Mouse (Mus musculus): ENCODE measurements around the gene Per2. TPM values are rescaled to one million over a fixed set of nuclear protein-coding genes. Genes with fewer than 3 reads are reported as not detected.

Gene Per2
- polyA plus RNA-seq, 1 experiment from 2014 or later: 2.4 TPM

- Histone ChIP-seq H3K36me3 (ENCODE audit: control insufficient read depth, insufficient read depth, low read length) (no peaks in the 10 kb centered on the region), H3K4me1 (replicated peaks; ENCODE audit: control insufficient read depth, insufficient read depth) (peaks cover 32% of the 10 kb centered on the region), H3K9ac (ENCODE audit: low read length) (peak overlapping the region; percentile 82), H3K27me3 (ENCODE audit: control insufficient read depth, insufficient read depth, low read length) (no peaks in the 10 kb centered on the region), H3K4me3 (ENCODE audit: low read depth, low read length) (peak overlapping the region; percentile 72), H3K27ac (replicated peaks) (peak overlapping the region; percentile 98), H3K4me2 (replicated peaks; ENCODE audit: low read depth) (peak overlapping the region; percentile 77), H3K9me3 (ENCODE audit: control insufficient read depth, low read length) (no peaks in the 10 kb centered on the region)
- 20% methylated on average over 5 of the region's 5 CpGs for WGBS
- ATAC-seq (ENCODE audit: low FRiP score, low TSS enrichment) (no peak), DNase-seq (ENCODE audit: low spot score) (peak; percentile 52)
- TF ChIP-seq EP300 (optimal IDR thresholded peaks at IDR 0.05) (no peak), CTCF (IDR thresholded peaks at IDR 0.05; ENCODE audit: low read depth) (no peak)
Observed at GRCm38 (mm10) chr1:91457698-91458097, 1.4 kb downstream of the Per2 start.

GRCm38 (mm10) chr1:91457116-91457515, 2.0 kb downstream of the Per2 start:
- Histone ChIP-seq H3K4me3 (ENCODE audit: low read depth, low read length) (peak overlapping the region; percentile 72; the same call in 1 of the 2 replicates), H3K4me1 (replicated peaks; ENCODE audit: control insufficient read depth, insufficient read depth) (peaks cover 35% of the 10 kb centered on the region)
- no peak for ATAC-seq (ENCODE audit: low FRiP score, low TSS enrichment)

GRCm38 (mm10) chr1:91456301-91456801, 2.8 kb downstream of the Per2 start:
- peaks cover 35% of the 10 kb centered on the region for H3K4me1 ChIP-seq (replicated peaks; ENCODE audit: control insufficient read depth, insufficient read depth)
- WGBS: 5% methylated on average over 11 of the region's 11 CpGs

More at GRCm38 (mm10) chr1:91457116-91457515, 2.0 kb downstream of the Per2 start:
- no peak for DNase-seq (ENCODE audit: low spot score)
- H3K27ac ChIP-seq (replicated peaks): peak overlapping the region; percentile 98
- no peaks in the 10 kb centered on the region for H3K36me3 ChIP-seq (ENCODE audit: control insufficient read depth, insufficient read depth, low read length)
- no peaks in the 10 kb centered on the region for H3K27me3 ChIP-seq (ENCODE audit: control insufficient read depth, insufficient read depth, low read length)
- 72% methylated on average over 4 of the region's 4 CpGs for WGBS
- no peaks in the 10 kb centered on the region for H3K9me3 ChIP-seq (ENCODE audit: control insufficient read depth, low read length)
- no peak for TF ChIP-seq CTCF (IDR thresholded peaks at IDR 0.05; ENCODE audit: low read depth)
- no peak for TF ChIP-seq EP300 (optimal IDR thresholded peaks at IDR 0.05)
- H3K9ac ChIP-seq (ENCODE audit: low read length): peak overlapping the region; percentile 82
- peak overlapping the region; percentile 77 for H3K4me2 ChIP-seq (replicated peaks; ENCODE audit: low read depth)

GRCm38 (mm10) chr1:91455661-91456161, 3.4 kb downstream of the Per2 start:
- H3K4me3 ChIP-seq (ENCODE audit: low read depth, low read length): peak overlapping the region; percentile 18; the same call in 1 of the 2 replicates
- peak overlapping the region; percentile 55 for H3K9ac ChIP-seq (ENCODE audit: low read length)
- WGBS: 16% methylated on average over 7 of the region's 7 CpGs
- peaks cover 35% of the 10 kb centered on the region for H3K4me1 ChIP-seq (replicated peaks; ENCODE audit: control insufficient read depth, insufficient read depth)
- no peaks in the 10 kb centered on the region for H3K36me3 ChIP-seq (ENCODE audit: control insufficient read depth, insufficient read depth, low read length)
- ATAC-seq (ENCODE audit: low FRiP score, low TSS enrichment) (no peak; the same call in 1 of the 2 replicates), DNase-seq (ENCODE audit: low spot score) (peak; percentile 77)
- H3K4me2 ChIP-seq (replicated peaks; ENCODE audit: low read depth): peak overlapping the region; percentile 77
- H3K27ac ChIP-seq (replicated peaks): peak overlapping the region; percentile 98
- H3K9me3 ChIP-seq (ENCODE audit: control insufficient read depth, low read length): no peaks in the 10 kb centered on the region
- TF ChIP-seq EP300 (optimal IDR thresholded peaks at IDR 0.05) (no peak), CTCF (IDR thresholded peaks at IDR 0.05; ENCODE audit: low read depth) (no peak)
- H3K27me3 ChIP-seq (ENCODE audit: control insufficient read depth, insufficient read depth, low read length): no peaks in the 10 kb centered on the region

More at GRCm38 (mm10) chr1:91456301-91456801, 2.8 kb downstream of the Per2 start:
- H3K9me3 ChIP-seq (ENCODE audit: control insufficient read depth, low read length): no peaks in the 10 kb centered on the region
- H3K9ac ChIP-seq (ENCODE audit: low read length): peak overlapping the region; percentile 55
- no peaks in the 10 kb centered on the region for H3K27me3 ChIP-seq (ENCODE audit: control insufficient read depth, insufficient read depth, low read length)
- peak overlapping the region; percentile 18; the same call in 1 of the 2 replicates for H3K4me3 ChIP-seq (ENCODE audit: low read depth, low read length)
- DNase-seq (ENCODE audit: low spot score) (peak; percentile 92), ATAC-seq (ENCODE audit: low FRiP score, low TSS enrichment) (peak; percentile 58)
- H3K4me2 ChIP-seq (replicated peaks; ENCODE audit: low read depth): peak overlapping the region; percentile 77
- TF ChIP-seq CTCF (IDR thresholded peaks at IDR 0.05; ENCODE audit: low read depth) (no peak), EP300 (optimal IDR thresholded peaks at IDR 0.05) (peak; percentile 25)
- peak overlapping the region; percentile 98 for H3K27ac ChIP-seq (replicated peaks)
- no peaks in the 10 kb centered on the region for H3K36me3 ChIP-seq (ENCODE audit: control insufficient read depth, insufficient read depth, low read length)

- Histone ChIP-seq H3K9ac (ENCODE audit: low read length) (peak overlapping the region; percentile 55), H3K4me2 (replicated peaks; ENCODE audit: low read depth) (peak overlapping the region; percentile 77), H3K4me3 (ENCODE audit: low read depth, low read length) (no peak overlapping the region), H3K36me3 (ENCODE audit: control insufficient read depth, insufficient read depth, low read length) (no peaks in the 10 kb centered on the region), H3K9me3 (ENCODE audit: control insufficient read depth, low read length) (no peaks in the 10 kb centered on the region), H3K4me1 (replicated peaks; ENCODE audit: control insufficient read depth, insufficient read depth) (peaks cover 33% of the 10 kb centered on the region), H3K27me3 (ENCODE audit: control insufficient read depth, insufficient read depth, low read length) (no peaks in the 10 kb centered on the region), H3K27ac (replicated peaks) (peak overlapping the region; percentile 98)
- TF ChIP-seq CTCF (IDR thresholded peaks at IDR 0.05; ENCODE audit: low read depth) (no peak), EP300 (optimal IDR thresholded peaks at IDR 0.05) (no peak)
- DNase-seq (ENCODE audit: low spot score): no peak
- WGBS: 75% methylated on average over 3 of the region's 3 CpGs
- ATAC-seq (ENCODE audit: low FRiP score, low TSS enrichment): no peak
Observed at GRCm38 (mm10) chr1:91454927-91455326, 4.2 kb downstream of the Per2 start.

GRCm38 (mm10) chr1:91454366-91454765, 4.8 kb downstream of the Per2 start:
- Histone ChIP-seq H3K4me3 (ENCODE audit: low read depth, low read length) (no peak overlapping the region), H3K9ac (ENCODE audit: low read length) (no peak overlapping the region), H3K9me3 (ENCODE audit: control insufficient read depth, low read length) (no peaks in the 10 kb centered on the region), H3K27ac (replicated peaks) (peak overlapping the region; percentile 98), H3K4me2 (replicated peaks; ENCODE audit: low read depth) (no peak overlapping the region), H3K4me1 (replicated peaks; ENCODE audit: control insufficient read depth, insufficient read depth) (peaks cover 31% of the 10 kb centered on the region), H3K36me3 (ENCODE audit: control insufficient read depth, insufficient read depth, low read length) (no peaks in the 10 kb centered on the region), H3K27me3 (ENCODE audit: control insufficient read depth, insufficient read depth, low read length) (no peaks in the 10 kb centered on the region)
- TF ChIP-seq CTCF (IDR thresholded peaks at IDR 0.05; ENCODE audit: low read depth): no peak
- TF ChIP-seq EP300 (optimal IDR thresholded peaks at IDR 0.05): no peak
- DNase-seq (ENCODE audit: low spot score) (no peak), ATAC-seq (ENCODE audit: low FRiP score, low TSS enrichment) (no peak)
- WGBS: 70% methylated on average over 3 of the region's 3 CpGs
